Mouse (Mus musculus) ZHBTc4 (cell line): ENCODE measurements around the gene 1700013H16Rik.
A peak's percentile ranks its signal among the peaks of the same experiment; 100 is the strongest.

Experiments used
- DNase-seq: peaks from one replicate; pipeline ENCODE4 v3.0.0-alpha.2; 2011; ENCODE audit warnings: low read depth, low spot score

Gene 1700013H16Rik

GRCm38 (mm10) chrX:53757736-53758135 lies at the start of gene 1700013H16Rik:
Gene 1700013H16Rik (minus strand): TSS chrX:53757831.
- DNase-seq = peak; percentile 29

- DNase-seq = peak; percentile 1
Measured at GRCm38 (mm10) chrX:53799074-53799473, 41.4 kb upstream of the 1700013H16Rik start.

- DNase-seq = peak; percentile 4
Measured at GRCm38 (mm10) chrX:53797519-53797918, 39.9 kb upstream of the 1700013H16Rik start, which contains the start of gene Xlr. Gene Xlr (minus strand): TSS chrX:53797706.

GRCm38 (mm10) chrX:53776276-53776675 lies 18.6 kb upstream of the 1700013H16Rik start, which contains the start of gene Zfp36l3:
Gene Zfp36l3 (minus strand): TSS chrX:53776394.
- peak; percentile 93 for DNase-seq

- no peak for DNase-seq
Measured at GRCm38 (mm10) chrX:53752851-53753250, 4.8 kb downstream of the 1700013H16Rik start.

GRCm38 (mm10) chrX:53728967-53729366 lies 28.7 kb downstream of the 1700013H16Rik start:
- no peak for DNase-seq

GRCm38 (mm10) chrX:53724596-53724995 lies 33.0 kb downstream of the 1700013H16Rik start, which contains the start of gene 4930502E18Rik:
Gene 4930502E18Rik (plus strand): TSS chrX:53724826.
- DNase-seq = peak; percentile 51

GRCm38 (mm10) chrX:53716323-53717182 lies 41.1 kb downstream of the 1700013H16Rik start:
- DNase-seq = peak; percentile 86

- no peak for DNase-seq
Measured at GRCm38 (mm10) chrX:53715942-53716322, 41.7 kb downstream of the 1700013H16Rik start.

- no peak for DNase-seq
Measured at GRCm38 (mm10) chrX:53702673-53703072, 55.0 kb downstream of the 1700013H16Rik start.

GRCm38 (mm10) chrX:53699225-53699624 lies 58.4 kb downstream of the 1700013H16Rik start:
- no peak for DNase-seq

- DNase-seq = no peak
Measured at GRCm38 (mm10) chrX:53694008-53694777, 63.4 kb downstream of the 1700013H16Rik start.

GRCm38 (mm10) chrX:53693141-53693540 lies 64.5 kb downstream of the 1700013H16Rik start:
- DNase-seq = no peak
